Comparison of ENCODE assay signal across 8 mouse cellular contexts in genomic region chr19:26748676-26749075, GRCm38 (mm10).
DNase-seq lines count a peak whose midpoint lies in the region; ATAC-seq and TF ChIP-seq lines count a peak whose summit lies in the region.

No protein-coding gene starts in this region.

- H3K27ac ChIP-seq in kidney, embryonic 15.5 days: peak overlapping the region; percentile 100
- peak overlapping the region; percentile 95 for H3K27ac ChIP-seq in hindbrain, postnatal 0 days

- H3K4me2 ChIP-seq in kidney, embryonic 15.5 days: peak overlapping the region; percentile 79
- peak overlapping the region; percentile 67 for H3K4me2 ChIP-seq in hindbrain, postnatal 0 days (ENCODE audit: low read depth, low read length)
- H3K4me2 ChIP-seq in myocyte (ENCODE audit: low read depth): peak overlapping the region; percentile 66

- no peak for ATAC-seq in kidney, embryonic 15.5 days (replicated peaks; ENCODE audit: low FRiP score)
- ATAC-seq in hindbrain, postnatal 0 days: no peak

- intact Hi-C loops in gastrocnemius, postnatal 36 days (cut with DNase I): loop anchor here (2.0 to 5.0 kb wide), 2 partner anchors 142 to 1076 kb away; partner anchors contain the start of gene Dmrt2

- no peaks in the 10 kb centered on the region for H3K9me3 ChIP-seq in kidney, embryonic 15.5 days (replicated peaks)
- H3K9me3 ChIP-seq in hindbrain, postnatal 0 days (ENCODE audit: low read length): no peaks in the 10 kb centered on the region

- H3K4me3 ChIP-seq in kidney, embryonic 15.5 days (replicated peaks): peak overlapping the region; percentile 56
- peak overlapping the region; percentile 43 for H3K4me3 ChIP-seq in hindbrain, postnatal 0 days (ENCODE audit: low read length)
- H3K4me3 ChIP-seq in myocyte: peak overlapping the region; percentile 33

- H3K9ac ChIP-seq in kidney, embryonic 15.5 days: peak overlapping the region; percentile 66
- H3K9ac ChIP-seq in hindbrain, postnatal 0 days (replicated peaks; ENCODE audit: low read length): peak overlapping the region; percentile 58

- TF ChIP-seq CTCF in hindbrain, postnatal 0 days (IDR thresholded peaks at IDR 0.05; ENCODE audit: low read depth): no peak

- peaks cover 31% of the 10 kb centered on the region for H3K4me1 ChIP-seq in kidney, embryonic 15.5 days
- peaks cover 12% of the 10 kb centered on the region for H3K4me1 ChIP-seq in hindbrain, postnatal 0 days (ENCODE audit: insufficient read depth, low read length)

- no peak for TF ChIP-seq POLR2A in myocyte (IDR thresholded peaks at IDR 0.05; ENCODE audit: insufficient read length, low read depth)

- no peak overlapping the region for H3ac ChIP-seq in myocyte (ENCODE audit: control insufficient read depth, insufficient read length)

- peaks cover 8% of the 10 kb centered on the region for H3K36me3 ChIP-seq in kidney, embryonic 15.5 days
- H3K36me3 ChIP-seq in hindbrain, postnatal 0 days (ENCODE audit: insufficient read depth, low read length): no peaks in the 10 kb centered on the region
- no peaks in the 10 kb centered on the region for H3K36me3 ChIP-seq in myocyte (ENCODE audit: control insufficient read depth, insufficient read depth)

- no peak for DNase-seq in kidney, postnatal 14 days
- DNase-seq in embryo, embryonic 10 days (ENCODE audit: low spot score): peak; percentile 30
- peak; percentile 58 for DNase-seq in hindbrain, postnatal 0 days (ENCODE audit: low spot score)
- no peak for DNase-seq in gastrocnemius, postnatal 36 days
- DNase-seq in cerebellum, postnatal 4 days (ENCODE audit: low spot score in 2 of 2): no peak
- no peak for DNase-seq in adrenal gland, postnatal 25 days

- 2% methylated on average over 6 of the region's 6 CpGs for WGBS in kidney, embryonic 15.5 days
- 0% methylated on average over 6 of the region's 6 CpGs for WGBS in hindbrain, postnatal 0 days

- H3K79me2 ChIP-seq in myocyte (ENCODE audit: control insufficient read depth, insufficient read depth): no peaks in the 10 kb centered on the region

- no peaks in the 10 kb centered on the region for H3K27me3 ChIP-seq in kidney, embryonic 15.5 days
- no peaks in the 10 kb centered on the region for H3K27me3 ChIP-seq in hindbrain, postnatal 0 days (ENCODE audit: insufficient read depth, low read length)
- no peaks in the 10 kb centered on the region for H3K27me3 ChIP-seq in myocyte (ENCODE audit: control insufficient read depth, insufficient read depth, insufficient read length)

TF ChIP-seq in myocyte, 11 proteins besides CTCF, POLR2A, EP300 and RAD21:
- TF ChIP-seq REST (IDR thresholded peaks at IDR 0.05; ENCODE audit: insufficient read depth, insufficient read length) (no peak), CEBPB (IDR thresholded peaks at IDR 0.05; ENCODE audit: insufficient read depth, poor library complexity, severe bottlenecking) (no peak), MYOD1 (IDR thresholded peaks at IDR 0.05; ENCODE audit: control insufficient read depth in 1 of 3, insufficient read length in 2 of 3, low read depth in 2 of 3) (no peak), TCF3 (IDR thresholded peaks at IDR 0.05; ENCODE audit: insufficient read length, low read depth) (no peak), MAX (IDR thresholded peaks at IDR 0.05; ENCODE audit: low read depth) (no peak), MYOG (IDR thresholded peaks at IDR 0.05; ENCODE audit: control insufficient read depth in 1 of 3, insufficient read depth in 1 of 3, insufficient read length in 2 of 3, low read depth in 2 of 3) (no peak), E2F4 (IDR thresholded peaks at IDR 0.05; ENCODE audit: insufficient read depth) (no peak), USF1 (IDR thresholded peaks at IDR 0.05; ENCODE audit: low read depth) (no peak), SRF (IDR thresholded peaks at IDR 0.05; ENCODE audit: control insufficient read depth, insufficient read length, low read depth) (no peak), TCF12 (IDR thresholded peaks at IDR 0.05; ENCODE audit: insufficient read depth, poor library complexity, severe bottlenecking) (no peak), POLR2AphosphoS2 (IDR thresholded peaks at IDR 0.05; ENCODE audit: insufficient read length, low read depth) (no peak)
TF ChIP-seq in myocyte: peak in this region for 0.

Comparison
In these comparisons a context has a peak if more than half of its experiments do, and no peak if none do; other contexts are left out.
1. DNase-seq: peak in embryo, embryonic 10 days (single experiment) and hindbrain, postnatal 0 days (single experiment); none in kidney, postnatal 14 days (single experiment), gastrocnemius, postnatal 36 days (0 of 2), cerebellum, postnatal 4 days (0 of 2) and adrenal gland, postnatal 25 days (single experiment).
2. Peak in every context shown above with its lines, with median percentiles within 50 percentile points of each other: H3K4me2 ChIP-seq and H3K4me3 ChIP-seq.